14 mouse cellular contexts compared by ENCODE assay signal in the genomic region with DNA sequence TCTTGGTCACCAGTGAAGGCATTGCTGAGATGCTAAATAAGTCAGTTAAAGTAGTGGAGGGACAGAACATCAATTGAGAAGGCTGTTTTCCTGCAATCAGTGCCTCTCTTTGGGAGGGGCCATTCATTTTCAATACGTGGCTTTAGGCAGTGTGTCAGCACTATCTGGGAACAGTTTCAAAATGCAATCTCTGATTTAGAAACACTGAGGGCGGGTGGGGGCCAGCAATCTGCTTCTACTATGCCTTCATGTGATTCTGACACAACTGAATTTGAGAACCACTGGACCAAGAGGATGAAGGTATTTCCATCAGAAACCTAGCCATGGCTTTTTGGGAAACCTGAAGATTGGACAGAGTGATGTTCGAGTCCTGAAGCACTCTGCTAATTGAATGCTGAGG. TPM values are rescaled to one million over a fixed set of nuclear protein-coding genes. Genes with fewer than 3 reads are reported as not detected.
DNase-seq lines count a peak whose midpoint lies in the region; ATAC-seq lines count a peak whose summit lies in the region.
"Had no signal": no experiment of that assay in that cellular context is flagged by ENCODE, and none has a peak within 500 bp of the region (broad histone marks: within the 10 kb centered on the region; RNA-seq: fewer than 3 reads in every experiment).

No protein-coding gene starts in this region.

- H3K4me3 ChIP-seq in intestine, embryonic 14.5 days (ENCODE audit: low read depth, low read length): no peak overlapping the region
- H3K4me3 ChIP-seq in intestine, embryonic 16.5 days (ENCODE audit: low read length): no peak overlapping the region
- H3K4me3 ChIP-seq: erythroblast, embryonic 14.5 days; limb, embryonic 12.5 days; megakaryocyte, embryonic 14.5 days; neural tube, embryonic 15.5 days had no signal

- DNase-seq in adrenal gland, postnatal 10 days: peak; percentile 29
- no peak for DNase-seq in adrenal gland, postnatal 4 days (ENCODE audit: low spot score in 2 of 2)
- peak; percentile 38 for DNase-seq in intestine, embryonic 14.5 days (ENCODE audit: low spot score)
- DNase-seq in frontal cortex, adult 2 months (ENCODE audit: extremely low spot score in 1 of 2, low spot score in 1 of 2): peak; percentile 66 to 77
- DNase-seq in left cerebral cortex, postnatal 36 days (ENCODE audit: low spot score in 2 of 2): peak; percentile 35 to 37
- DNase-seq in T-cell, adult 2 months (ENCODE audit: low spot score): no peak
- DNase-seq in spleen, postnatal 10 days (ENCODE audit: low spot score in 2 of 2): no peak

- H3K27ac ChIP-seq in intestine, embryonic 14.5 days (ENCODE audit: low read depth): no peak overlapping the region
- H3K27ac ChIP-seq in intestine, embryonic 16.5 days (ENCODE audit: low read length): no peak overlapping the region
- H3K27ac ChIP-seq: limb, embryonic 12.5 days; neural tube, embryonic 15.5 days had no signal

- ATAC-seq in intestine, embryonic 14.5 days (replicated peaks; ENCODE audit: low FRiP score, low TSS enrichment, low read depth): no peak
- no peak for ATAC-seq in intestine, embryonic 16.5 days

- H3K4me2 ChIP-seq in intestine, embryonic 14.5 days (ENCODE audit: low read length): no peak overlapping the region
- H3K4me2 ChIP-seq in intestine, embryonic 16.5 days (ENCODE audit: low read depth, low read length): no peak overlapping the region
- H3K4me2 ChIP-seq: limb, embryonic 12.5 days; neural tube, embryonic 15.5 days had no signal

- no peaks in the 10 kb centered on the region for H3K4me1 ChIP-seq in intestine, embryonic 14.5 days (replicated peaks; ENCODE audit: control insufficient read depth, insufficient read depth, low read length)
- H3K4me1 ChIP-seq in intestine, embryonic 16.5 days (ENCODE audit: control insufficient read depth, insufficient read depth, low read length): peaks cover 7% of the 10 kb centered on the region; the same call in 1 of the 2 replicates
- H3K4me1 ChIP-seq: limb, embryonic 12.5 days; neural tube, embryonic 15.5 days had no signal

- intact Hi-C loops in left cerebral cortex, postnatal 36 days (cut with DNase I): no loop called here

- no peaks in the 10 kb centered on the region for H3K36me3 ChIP-seq in intestine, embryonic 14.5 days (ENCODE audit: control insufficient read depth, insufficient read depth, low read length)
- 0 out of 2 replicates have a peak, but pooled peaks cover 3% of the 10 kb centered on the region for H3K36me3 ChIP-seq in intestine, embryonic 16.5 days (ENCODE audit: control insufficient read depth, insufficient read depth, low read length)
- H3K36me3 ChIP-seq: limb, embryonic 12.5 days; neural tube, embryonic 15.5 days had no signal

- no peaks in the 10 kb centered on the region for H3K9me3 ChIP-seq in intestine, embryonic 14.5 days (ENCODE audit: control insufficient read depth, low read length)
- no peaks in the 10 kb centered on the region for H3K9me3 ChIP-seq in intestine, embryonic 16.5 days (ENCODE audit: control insufficient read depth, low read length)
- H3K9me3 ChIP-seq: limb, embryonic 12.5 days; megakaryocyte, embryonic 14.5 days; neural tube, embryonic 15.5 days had no signal

- WGBS in intestine, embryonic 14.5 days: 76% methylated on average over 3 of the region's 3 CpGs
- WGBS in intestine, embryonic 16.5 days: 76% methylated on average over 3 of the region's 3 CpGs

- H3K9ac ChIP-seq in intestine, embryonic 14.5 days (ENCODE audit: low read length): no peak overlapping the region
- H3K9ac ChIP-seq in intestine, embryonic 16.5 days (ENCODE audit: low read depth, low read length): no peak overlapping the region
- H3K9ac ChIP-seq: limb, embryonic 12.5 days; neural tube, embryonic 15.5 days had no signal

- no peaks in the 10 kb centered on the region for H3K27me3 ChIP-seq in intestine, embryonic 14.5 days (replicated peaks; ENCODE audit: control insufficient read depth, insufficient read depth, low read length)
- H3K27me3 ChIP-seq in intestine, embryonic 16.5 days (replicated peaks; ENCODE audit: control insufficient read depth, insufficient read depth, low read length): no peaks in the 10 kb centered on the region
- H3K27me3 ChIP-seq: limb, embryonic 12.5 days; neural tube, embryonic 15.5 days; Patski had no signal

RNA-seq across cellular contexts. Expression of a gene that starts 28.1 kb away (rescaled TPM):
- total RNA-seq in adrenal gland, postnatal 10 days (2021): under 1 TPM in 1 of 2 experiments, not detected in 1; 0.33 TPM
- total RNA-seq in adrenal gland, postnatal 4 days (2021): under 1 TPM in 1 of 2 experiments, not detected in 1; 0.17 TPM
- polyA plus RNA-seq in intestine, embryonic 14.5 days (2014; fragmentation: Nextera tagmentation; extraction: Ambion mirVana): 0.19 and 0.31 TPM in 2 replicates
- 0.17 TPM in 1 of 2 replicates, not detected in the other for polyA plus RNA-seq in intestine, embryonic 16.5 days (2015; fragmentation: Nextera tagmentation; extraction: Ambion mirVana)
- 0.25 and 0.66 TPM in 2 replicates for polyA plus RNA-seq in frontal cortex, adult 2 months (2012; rRNA removed)
- under 1 TPM in 1 of 2 experiments, not detected in 1; 0.20 TPM for total RNA-seq in left cerebral cortex, postnatal 36 days (2021)
- total RNA-seq: hematopoietic stem cell, adult 5-6 weeks had no signal
- polyA plus RNA-seq: erythroblast, embryonic 14.5 days had no signal

RNA-seq across cellular contexts. Expression of a gene that starts 30.4 kb away (rescaled TPM):
- 10 to 100 TPM in 1 of 2 experiments, 1 to 10 TPM in 1; 2.5 to 11.6 TPM for total RNA-seq in adrenal gland, postnatal 10 days (2021)
- 1 to 10 TPM; 1.7 to 2.9 TPM for total RNA-seq in adrenal gland, postnatal 4 days (2021)
- 0.07 and 0.13 TPM in 2 replicates for polyA plus RNA-seq in intestine, embryonic 14.5 days (2014; fragmentation: Nextera tagmentation; extraction: Ambion mirVana)
- polyA plus RNA-seq in intestine, embryonic 16.5 days (2015; fragmentation: Nextera tagmentation; extraction: Ambion mirVana): 0.15 and 0.18 TPM in 2 replicates
- polyA plus RNA-seq in frontal cortex, adult 2 months (2012; rRNA removed): 1.3 and 1.6 TPM in 2 replicates
- total RNA-seq in left cerebral cortex, postnatal 36 days (2021): 1 to 10 TPM; 2.1 to 2.8 TPM
- polyA plus RNA-seq: erythroblast, embryonic 14.5 days had no signal

RNA-seq across cellular contexts. Expression of a gene that starts 47.9 kb away (rescaled TPM):
- 10 to 100 TPM in 1 of 2 experiments, 1 to 10 TPM in 1; 8.2 to 10.9 TPM for total RNA-seq in adrenal gland, postnatal 10 days (2021)
- total RNA-seq in adrenal gland, postnatal 4 days (2021): 10 to 100 TPM in 1 of 2 experiments, 1 to 10 TPM in 1; 6.6 to 12.5 TPM
- 11.8 and 13.6 TPM in 2 replicates for polyA plus RNA-seq in intestine, embryonic 14.5 days (2014; fragmentation: Nextera tagmentation; extraction: Ambion mirVana)
- 9.2 and 9.4 TPM in 2 replicates for polyA plus RNA-seq in intestine, embryonic 16.5 days (2015; fragmentation: Nextera tagmentation; extraction: Ambion mirVana)
- polyA plus RNA-seq in frontal cortex, adult 2 months (2012; rRNA removed): 9.0 TPM in 2 replicates
- 1 to 10 TPM; 3.6 to 6.6 TPM for total RNA-seq in left cerebral cortex, postnatal 36 days (2021)

RNA-seq across cellular contexts. Expression of a gene that starts 49.5 kb away (rescaled TPM):
- 10 to 100 TPM; 16.3 to 30.1 TPM for total RNA-seq in adrenal gland, postnatal 10 days (2021)
- 10 to 100 TPM; 11.7 to 21.3 TPM for total RNA-seq in adrenal gland, postnatal 4 days (2021)
- 45.3 and 58.6 TPM in 2 replicates for polyA plus RNA-seq in intestine, embryonic 14.5 days (2014; fragmentation: Nextera tagmentation; extraction: Ambion mirVana)
- 405 and 573 TPM in 2 replicates for polyA plus RNA-seq in intestine, embryonic 16.5 days (2015; fragmentation: Nextera tagmentation; extraction: Ambion mirVana)
- 8.0 and 9.1 TPM in 2 replicates for polyA plus RNA-seq in frontal cortex, adult 2 months (2012; rRNA removed)
- 1 to 10 TPM; 5.6 to 6.2 TPM for total RNA-seq in left cerebral cortex, postnatal 36 days (2021)

Comparison
In these comparisons a context has a peak if more than half of its experiments do, and no peak if none do; other contexts are left out.
1. DNase-seq: peak in adrenal gland, postnatal 10 days (single experiment), intestine, embryonic 14.5 days (single experiment), frontal cortex, adult 2 months (2 of 2) and left cerebral cortex, postnatal 36 days (2 of 2); none in adrenal gland, postnatal 4 days (0 of 2), T-cell, adult 2 months (single experiment) and spleen, postnatal 10 days (0 of 2).